Mouse (Mus musculus) heart, adult 2 months (tissue): ENCODE data around the gene Jun.

Source experiments
- CTCF ChIP-seq: fragments of 200-600 bp; IDR thresholded peaks from 2 replicates; pipeline ENCODE4 v1.8.1; 2022; ENCODE audit warnings: antibody characterized with exemption, mild to moderate bottlenecking, moderate library complexity
- EP300 ChIP-seq: fragments of 200-500 bp; IDR thresholded peaks from 2 replicates; pipeline ENCODE4 v1.6.1; 2011; ENCODE audit warnings: low read depth, low read length, control low read depth; ENCODE audit not compliant: insufficient read depth

- no peak for TF ChIP-seq CTCF
- no peak for TF ChIP-seq EP300
Measured at GRCm38 (mm10) chr4:95057264-95057663, 5.2 kb upstream of the Jun start.
